Mouse (Mus musculus) R1 (cell line): Measurements from ENCODE around the gene Fam169b.
A peak's percentile ranks its signal among the peaks of the same experiment; 100 is the strongest.
"Not testable (repeated sequence)": the region's sequence is repeated elsewhere in the genome, so short reads cannot be mapped to it uniquely, and the experiment has no call there.

Experiments used
- DNase-seq: peaks from one replicate; pipeline ENCODE4 v3.0.0-alpha.2; 2018; ENCODE audit warnings: low read depth, low spot score

The Fam169b gene

DNA sequence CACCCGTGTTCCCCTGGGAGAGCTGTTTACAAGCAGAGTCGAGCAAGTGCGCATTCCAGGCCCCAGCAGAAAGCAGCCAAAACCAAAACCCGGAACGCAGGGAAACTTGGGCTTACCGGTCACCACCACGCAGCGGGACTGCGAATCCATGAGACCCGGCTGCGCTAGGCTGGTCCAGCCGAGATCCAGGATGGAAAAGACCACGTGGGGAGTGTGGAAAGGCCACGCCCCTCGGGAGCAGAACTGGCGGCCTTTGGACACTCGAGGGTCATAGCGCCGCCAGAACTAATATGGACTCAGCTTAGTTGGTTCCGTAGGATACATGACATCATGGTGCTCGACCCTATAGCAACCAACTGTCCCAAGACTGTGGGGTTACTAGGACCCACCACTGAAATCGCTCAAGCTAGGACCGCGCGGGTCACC, 9.6 kb upstream of the Fam169b start, which contains the start of gene Pgpep1l:
Gene Pgpep1l (minus strand): TSS at position 206 of the 426 bp plus-strand sequence.
- peak; percentile 69 for DNase-seq

GRCm38 (mm10) chr7:68264531-68264930, 9.1 kb upstream of the Fam169b start:
- DNase-seq, result peak; percentile 39

GRCm38 (mm10) chr7:68265391-68265790, 8.2 kb upstream of the Fam169b start:
- no peak for DNase-seq

GRCm38 (mm10) chr7:68266691-68267090, 6.9 kb upstream of the Fam169b start:
- DNase-seq, result no peak

DNA sequence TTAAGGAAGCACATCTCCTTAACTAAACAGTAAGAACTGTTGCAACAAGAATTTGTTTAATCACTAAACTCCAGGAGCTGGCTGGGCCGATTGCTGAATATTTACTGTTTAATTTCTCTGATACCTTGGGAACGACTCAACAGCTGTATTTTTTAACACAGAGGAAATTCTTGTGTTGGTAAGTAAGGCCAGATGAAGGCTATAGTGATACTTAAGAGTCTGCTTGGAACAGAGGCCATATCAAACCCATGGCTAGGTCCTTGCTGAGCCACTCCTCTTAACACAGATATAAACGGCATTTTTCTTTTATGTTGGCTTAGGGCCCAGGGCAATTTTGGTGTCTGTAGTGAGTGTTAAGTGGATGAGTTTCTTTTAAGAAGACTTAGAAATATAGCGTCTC, 3.1 kb upstream of the Fam169b start:
- DNase-seq, result no peak

- no peak for DNase-seq
Measured at GRCm38 (mm10) chr7:68271816-68272215, 1.8 kb upstream of the Fam169b start.

- no peak for DNase-seq
Measured at GRCm38 (mm10) chr7:68272607-68273006, 1.0 kb upstream of the Fam169b start.

- DNase-seq, result no peak
Measured at GRCm38 (mm10) chr7:68274218-68274617, 579 bp downstream of the Fam169b start.

GRCm38 (mm10) chr7:68274951-68275350, 1.3 kb downstream of the Fam169b start:
- DNase-seq, result no peak

- DNase-seq, result peak; percentile 90
Measured at GRCm38 (mm10) chr7:68275445-68275837, 1.8 kb downstream of the Fam169b start.

- DNase-seq, result no peak
Measured at GRCm38 (mm10) chr7:68275838-68276731, 2.4 kb downstream of the Fam169b start.

- DNase-seq, result no peak
Measured at GRCm38 (mm10) chr7:68277054-68277896, 3.6 kb downstream of the Fam169b start.

- DNase-seq, result no peak
Measured at GRCm38 (mm10) chr7:68277897-68278270, 4.2 kb downstream of the Fam169b start.

DNA sequence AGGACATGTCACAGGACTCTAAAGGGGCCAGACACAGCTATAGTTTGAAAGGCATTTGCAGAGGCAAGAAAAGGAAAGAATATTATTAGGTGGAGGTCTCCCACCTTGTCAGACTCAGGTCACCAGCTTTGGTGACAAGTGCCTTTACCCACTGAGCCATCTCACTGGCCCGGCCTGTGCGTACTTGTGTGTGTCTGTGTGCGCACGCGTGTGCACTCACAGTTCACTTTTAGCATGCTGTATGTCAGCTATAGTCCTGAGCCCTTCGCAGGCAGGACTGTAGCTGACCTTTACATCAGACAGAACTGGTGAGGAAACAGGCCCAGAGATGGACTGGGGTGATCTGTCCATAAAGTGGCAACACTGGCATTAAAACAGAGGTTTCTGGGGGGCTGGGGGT, 4.7 kb downstream of the Fam169b start:
- DNase-seq, result no peak

GRCm38 (mm10) chr7:68278908-68279307, 5.3 kb downstream of the Fam169b start:
- no peak for DNase-seq

DNA sequence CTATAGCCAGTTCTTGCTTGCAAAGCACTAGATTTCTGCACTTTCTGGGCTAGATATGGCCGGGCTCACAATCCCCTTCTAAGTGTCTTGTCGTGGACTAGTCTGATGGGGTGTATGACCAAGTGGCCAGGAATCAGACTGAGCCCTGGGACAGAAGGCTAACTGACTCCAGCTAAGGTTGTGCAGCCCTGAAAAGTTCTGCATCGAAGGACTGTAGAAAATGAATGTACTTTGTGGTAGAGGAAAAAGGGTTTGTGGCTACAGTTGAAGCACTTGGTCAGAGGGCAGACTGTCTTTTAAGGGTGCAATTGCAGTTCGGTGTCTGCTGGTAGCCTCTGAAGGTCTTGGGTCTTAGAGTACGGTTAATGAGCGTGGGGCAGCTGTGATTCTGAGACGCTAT, 5.8 kb downstream of the Fam169b start:
- no peak for DNase-seq

- DNase-seq, result no peak
Measured at GRCm38 (mm10) chr7:68280352-68280869, 6.8 kb downstream of the Fam169b start.

GRCm38 (mm10) chr7:68281341-68281740, 7.7 kb downstream of the Fam169b start:
- DNase-seq, result no peak

GRCm38 (mm10) chr7:68282304-68283132, 8.9 kb downstream of the Fam169b start:
- no peak for DNase-seq

- DNase-seq, result not testable (repeated sequence)
Measured at GRCm38 (mm10) chr7:68283133-68283520, 9.5 kb downstream of the Fam169b start.

GRCm38 (mm10) chr7:68283776-68284175, 10.1 kb downstream of the Fam169b start:
- no peak for DNase-seq
